Mouse (Mus musculus): ENCODE measurements around the gene Nim1k. TPM values are rescaled to one million over a fixed set of nuclear protein-coding genes. Genes with fewer than 3 reads are reported as not detected.

Nim1k gene
- total and polyA plus RNA-seq, 3 experiments = 0.01 to 0.11 TPM; not detected in 1

- H3K36me3 ChIP-seq (replicated peaks) = no peaks in the 10 kb centered on the region
- H3K27me3 ChIP-seq (ENCODE audit: insufficient read depth, low read length) = peaks cover 12% of the 10 kb centered on the region
- ATAC-seq (ENCODE audit: extremely low read depth, insufficient number of reproducible peaks, low FRiP score, poor library complexity, severe bottlenecking) (no peak), DNase-seq (ENCODE audit: low spot score) (no peak)
- H3K4me1 ChIP-seq (ENCODE audit: insufficient read depth, low read depth, low read length) = peaks cover 15% of the 10 kb centered on the region
- no peak overlapping the region; the same call in 1 of the 2 replicates for H3K4me3 ChIP-seq (ENCODE audit: low read depth, low read length)
- TF ChIP-seq TAL1 (conservative IDR thresholded peaks at IDR 0.05; ENCODE audit: low read depth, low read length) (no peak), POLR2AphosphoS5 (IDR thresholded peaks at IDR 0.05; ENCODE audit: insufficient replicate concordance, low read depth, low read length) (no peak), GATA1 (IDR thresholded peaks at IDR 0.05; ENCODE audit: borderline replicate concordance, low read length) (no peak), CTCF (IDR thresholded peaks at IDR 0.05; ENCODE audit: low read depth, low read length) (no peak), GATA2 (IDR thresholded peaks at IDR 0.05; ENCODE audit: borderline replicate concordance, low read depth, low read length) (no peak)
- H3K9me3 ChIP-seq (replicated peaks) = no peaks in the 10 kb centered on the region
These were observed 14.1 kb downstream of the Nim1k start for GRCm38 (mm10) chr13:119741390-119742237.

DNA sequence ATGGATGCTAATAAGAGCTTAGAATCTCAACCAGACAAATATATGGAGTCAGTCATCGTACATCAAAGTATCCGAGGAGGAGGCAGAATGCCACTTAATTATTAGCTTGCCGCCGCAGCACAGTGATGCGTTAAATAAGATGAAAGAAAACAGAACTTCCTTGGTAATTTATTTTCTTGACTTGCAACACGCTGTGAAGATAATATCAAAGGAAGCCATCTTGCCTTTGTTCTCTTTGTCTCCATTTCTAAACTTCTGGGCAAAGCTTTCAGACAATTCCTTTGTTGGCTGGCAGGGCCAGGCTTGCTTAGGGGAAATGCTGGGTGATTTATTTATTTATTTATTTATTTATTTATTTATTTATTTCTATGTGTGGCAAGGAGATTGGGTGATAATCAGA, 24.2 kb downstream of the Nim1k start:
- Histone ChIP-seq H3K4me1 (ENCODE audit: insufficient read depth, low read depth, low read length) (no peaks in the 10 kb centered on the region), H3K9me3 (replicated peaks) (no peaks in the 10 kb centered on the region), H3K4me3 (ENCODE audit: low read depth, low read length) (no peak overlapping the region), H3K36me3 (replicated peaks) (no peaks in the 10 kb centered on the region), H3K27me3 (ENCODE audit: insufficient read depth, low read length) (peaks cover 18% of the 10 kb centered on the region)
- TF ChIP-seq GATA1 (IDR thresholded peaks at IDR 0.05; ENCODE audit: borderline replicate concordance, low read length) (no peak), CTCF (IDR thresholded peaks at IDR 0.05; ENCODE audit: low read depth, low read length) (no peak), TAL1 (conservative IDR thresholded peaks at IDR 0.05; ENCODE audit: low read depth, low read length) (no peak), POLR2AphosphoS5 (IDR thresholded peaks at IDR 0.05; ENCODE audit: insufficient replicate concordance, low read depth, low read length) (no peak), GATA2 (IDR thresholded peaks at IDR 0.05; ENCODE audit: borderline replicate concordance, low read depth, low read length) (no peak)
- no peak for ATAC-seq (ENCODE audit: extremely low read depth, insufficient number of reproducible peaks, low FRiP score, poor library complexity, severe bottlenecking)
- no peak for DNase-seq (ENCODE audit: low spot score)

GRCm38 (mm10) chr13:119729406-119729805, 26.3 kb downstream of the Nim1k start:
- no peaks in the 10 kb centered on the region for H3K4me1 ChIP-seq (ENCODE audit: insufficient read depth, low read depth, low read length)
- peaks cover 18% of the 10 kb centered on the region for H3K27me3 ChIP-seq (ENCODE audit: insufficient read depth, low read length)
- H3K4me3 ChIP-seq (ENCODE audit: low read depth, low read length) = no peak overlapping the region
- TF ChIP-seq GATA1 (IDR thresholded peaks at IDR 0.05; ENCODE audit: borderline replicate concordance, low read length) (no peak), CTCF (IDR thresholded peaks at IDR 0.05; ENCODE audit: low read depth, low read length) (no peak), POLR2AphosphoS5 (IDR thresholded peaks at IDR 0.05; ENCODE audit: insufficient replicate concordance, low read depth, low read length) (no peak), GATA2 (IDR thresholded peaks at IDR 0.05; ENCODE audit: borderline replicate concordance, low read depth, low read length) (no peak), TAL1 (conservative IDR thresholded peaks at IDR 0.05; ENCODE audit: low read depth, low read length) (no peak)
- no peaks in the 10 kb centered on the region for H3K36me3 ChIP-seq (replicated peaks)
- DNase-seq (ENCODE audit: low spot score) (no peak), ATAC-seq (ENCODE audit: extremely low read depth, insufficient number of reproducible peaks, low FRiP score, poor library complexity, severe bottlenecking) (no peak)
- no peaks in the 10 kb centered on the region for H3K9me3 ChIP-seq (replicated peaks)

GRCm38 (mm10) chr13:119727608-119728387, 27.9 kb downstream of the Nim1k start:
- H3K4me1 ChIP-seq (ENCODE audit: insufficient read depth, low read depth, low read length) = no peaks in the 10 kb centered on the region
- H3K4me3 ChIP-seq (ENCODE audit: low read depth, low read length) = no peak overlapping the region
- no peaks in the 10 kb centered on the region for H3K9me3 ChIP-seq (replicated peaks)
- ATAC-seq (ENCODE audit: extremely low read depth, insufficient number of reproducible peaks, low FRiP score, poor library complexity, severe bottlenecking) = no peak
- peaks cover 19% of the 10 kb centered on the region for H3K27me3 ChIP-seq (ENCODE audit: insufficient read depth, low read length)
- H3K36me3 ChIP-seq (replicated peaks) = no peaks in the 10 kb centered on the region
- no peak for DNase-seq (ENCODE audit: low spot score)
- TF ChIP-seq POLR2AphosphoS5 (IDR thresholded peaks at IDR 0.05; ENCODE audit: insufficient replicate concordance, low read depth, low read length) = no peak
- no peak for TF ChIP-seq GATA1 (IDR thresholded peaks at IDR 0.05; ENCODE audit: borderline replicate concordance, low read length)
- no peak for TF ChIP-seq CTCF (IDR thresholded peaks at IDR 0.05; ENCODE audit: low read depth, low read length)
- TF ChIP-seq GATA2 (IDR thresholded peaks at IDR 0.05; ENCODE audit: borderline replicate concordance, low read depth, low read length) = no peak
- no peak for TF ChIP-seq TAL1 (conservative IDR thresholded peaks at IDR 0.05; ENCODE audit: low read depth, low read length)

DNA sequence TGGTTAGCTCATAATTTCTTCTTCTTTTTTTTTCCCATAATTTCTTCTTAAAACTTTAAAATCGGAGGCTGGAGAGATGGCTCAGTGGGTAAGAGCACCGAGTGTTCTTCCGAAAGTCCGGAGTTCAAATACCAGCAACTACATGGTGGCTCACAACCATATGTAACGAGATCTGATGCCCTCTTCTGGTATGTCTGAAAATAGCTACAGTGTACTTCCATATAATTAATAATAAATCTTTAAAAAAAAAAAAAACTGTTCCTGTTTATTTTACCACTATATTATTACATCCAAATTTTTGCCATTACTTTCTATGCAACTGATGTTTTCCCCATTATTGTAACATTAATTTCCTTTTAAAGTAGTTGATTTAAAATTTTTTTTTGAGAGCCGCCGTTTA, 31.1 kb downstream of the Nim1k start:
- DNase-seq (ENCODE audit: low spot score) (no peak), ATAC-seq (ENCODE audit: extremely low read depth, insufficient number of reproducible peaks, low FRiP score, poor library complexity, severe bottlenecking) (no peak)
- TF ChIP-seq POLR2AphosphoS5 (IDR thresholded peaks at IDR 0.05; ENCODE audit: insufficient replicate concordance, low read depth, low read length) (no peak), GATA1 (IDR thresholded peaks at IDR 0.05; ENCODE audit: borderline replicate concordance, low read length) (no peak), CTCF (IDR thresholded peaks at IDR 0.05; ENCODE audit: low read depth, low read length) (no peak), GATA2 (IDR thresholded peaks at IDR 0.05; ENCODE audit: borderline replicate concordance, low read depth, low read length) (no peak), TAL1 (conservative IDR thresholded peaks at IDR 0.05; ENCODE audit: low read depth, low read length) (no peak)
- no peaks in the 10 kb centered on the region for H3K4me1 ChIP-seq (ENCODE audit: insufficient read depth, low read depth, low read length)
- H3K4me3 ChIP-seq (ENCODE audit: low read depth, low read length) = no peak overlapping the region
- no peaks in the 10 kb centered on the region for H3K9me3 ChIP-seq (replicated peaks)
- H3K27me3 ChIP-seq (ENCODE audit: insufficient read depth, low read length) = peaks cover 28% of the 10 kb centered on the region
- no peaks in the 10 kb centered on the region for H3K36me3 ChIP-seq (replicated peaks)

DNA sequence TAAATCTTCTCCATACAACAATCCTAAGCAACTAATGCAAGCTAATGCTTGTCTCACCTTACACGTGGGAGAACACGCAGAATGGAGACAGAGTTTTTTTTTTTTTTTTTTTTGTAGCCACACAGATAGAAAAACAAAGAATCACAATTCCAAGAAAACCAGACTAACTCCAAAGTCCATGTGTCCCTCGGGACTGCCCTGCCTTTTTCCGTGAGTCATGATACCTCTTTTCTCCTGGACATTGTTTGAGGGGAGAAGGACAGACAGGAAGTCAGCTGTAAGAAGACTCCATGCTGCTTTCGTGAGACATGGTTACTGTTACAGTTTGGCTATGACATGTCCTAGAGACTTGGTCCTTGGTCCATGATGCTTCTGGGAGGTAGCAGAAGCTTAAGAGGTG, 32.3 kb downstream of the Nim1k start:
- ATAC-seq (ENCODE audit: extremely low read depth, insufficient number of reproducible peaks, low FRiP score, poor library complexity, severe bottlenecking) (no peak), DNase-seq (ENCODE audit: low spot score) (no peak)
- Histone ChIP-seq H3K27me3 (ENCODE audit: insufficient read depth, low read length) (peaks cover 26% of the 10 kb centered on the region), H3K4me3 (ENCODE audit: low read depth, low read length) (no peak overlapping the region), H3K4me1 (ENCODE audit: insufficient read depth, low read depth, low read length) (no peaks in the 10 kb centered on the region), H3K9me3 (replicated peaks) (no peaks in the 10 kb centered on the region), H3K36me3 (replicated peaks) (no peaks in the 10 kb centered on the region)
- TF ChIP-seq CTCF (IDR thresholded peaks at IDR 0.05; ENCODE audit: low read depth, low read length) (no peak), GATA1 (IDR thresholded peaks at IDR 0.05; ENCODE audit: borderline replicate concordance, low read length) (no peak), POLR2AphosphoS5 (IDR thresholded peaks at IDR 0.05; ENCODE audit: insufficient replicate concordance, low read depth, low read length) (no peak), GATA2 (IDR thresholded peaks at IDR 0.05; ENCODE audit: borderline replicate concordance, low read depth, low read length) (no peak), TAL1 (conservative IDR thresholded peaks at IDR 0.05; ENCODE audit: low read depth, low read length) (no peak)
